Mouse (Mus musculus) midbrain, embryonic 16.5 days (tissue): ENCODE measurements around the gene Prss36. TPM values are rescaled to one million over a fixed set of nuclear protein-coding genes. Genes with fewer than 3 reads are reported as not detected.

ENCODE experiments used
- ATAC-seq: fragments of 200-750 bp; cut with Nextera tagmentation; 2 replicates; pipeline ENCODE4 v1.8.0; 2017; ENCODE audit warnings: moderate TSS enrichment
- H3K27ac ChIP-seq: fragments of 300-500 bp; sonication (generic); 2 replicates; pipeline ENCODE4 v1.5.1; 2014; ENCODE audit warnings: mild to moderate bottlenecking, low read length, mixed read lengths
- H3K27me3 ChIP-seq: fragments of 300-500 bp; sonication (generic); 2 replicates; pipeline ENCODE4 v1.6.1; 2014; ENCODE audit warnings: low read depth, low read length, mixed read lengths; ENCODE audit not compliant: control insufficient read depth, insufficient read depth
- H3K36me3 ChIP-seq: fragments of 300-500 bp; sonication (generic); 2 replicates; pipeline ENCODE4 v1.6.1; 2014; ENCODE audit warnings: mild to moderate bottlenecking, low read length, moderate library complexity, mixed read lengths; ENCODE audit not compliant: control insufficient read depth, insufficient read depth
- H3K4me1 ChIP-seq: fragments of 300-500 bp; sonication (generic); 2 replicates; pipeline ENCODE4 v1.6.1; 2014; ENCODE audit warnings: mild to moderate bottlenecking, low read length, mixed read lengths; ENCODE audit not compliant: control insufficient read depth, insufficient read depth
- H3K4me2 ChIP-seq: fragments of 300-500 bp; sonication (generic); 2 replicates; pipeline ENCODE4 v1.6.1; 2014; ENCODE audit warnings: mild to moderate bottlenecking, low read length, mixed read lengths
- H3K4me3 ChIP-seq: fragments of 300-500 bp; sonication (generic); 2 replicates; pipeline ENCODE4 v1.5.1; 2014; ENCODE audit warnings: low read depth, mild to moderate bottlenecking, low read length, moderate library complexity, mixed read lengths
- H3K9ac ChIP-seq: fragments of 300-500 bp; sonication (generic); 2 replicates; pipeline ENCODE4 v1.6.1; 2014; ENCODE audit warnings: low read depth, low read length, mixed read lengths
- H3K9me3 ChIP-seq: fragments of 300-500 bp; sonication (generic); replicated peaks from 2 replicates; pipeline ENCODE4 v1.6.1; 2014; ENCODE audit warnings: mild to moderate bottlenecking, low read length, mixed read lengths; ENCODE audit not compliant: control insufficient read depth, poor library complexity, severe bottlenecking
- WGBS: fragments of 180-500 bp; shearing (Covaris S2); extraction: QIAGEN DNeasy Blood & Tissue Kit; methylation state at CpG from one replicate; pipeline ENCODE4 v1.1.7; 2014; 5-methylcytosine and 5-hydroxymethylcytosine counted together
- polyA plus RNA-seq: library from polyadenylated mRNA; unstranded; fragments of >200 nt; fragmentation: Nextera tagmentation; extraction: Ambion mirVana; gene quantifications from 2 replicates; pipeline ENCODE4 v1.2.1, GENCODE M21; 2015

Gene Prss36
- polyA plus RNA-seq, 1 experiment from 2014 or later = 13.4 TPM

DNA sequence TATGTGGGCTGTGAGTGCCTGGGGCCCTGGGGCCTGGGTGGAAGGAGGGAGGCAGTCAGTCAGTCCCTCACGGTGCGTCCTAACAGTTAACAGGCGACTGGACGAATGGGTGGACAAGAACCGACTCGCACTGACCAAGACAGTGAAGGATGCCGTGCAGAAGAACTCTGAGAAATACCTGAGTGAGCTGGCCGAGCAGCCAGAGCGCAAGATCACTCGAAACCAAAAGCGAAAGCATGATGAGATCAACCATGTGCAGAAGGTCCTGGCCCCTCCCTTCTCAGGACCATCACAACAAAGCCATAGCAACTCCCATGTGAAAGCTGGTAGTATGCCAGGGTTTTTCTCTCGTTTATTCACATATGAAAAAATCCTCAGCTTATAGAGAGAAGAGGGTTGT lies 31.2 kb downstream of the Prss36 start:
- Histone ChIP-seq H3K27me3 (no peaks in the 10 kb centered on the region), H3K4me2 (no peak overlapping the region), H3K9me3 (no peaks in the 10 kb centered on the region), H3K27ac (no peak overlapping the region), H3K4me1 (peaks cover 10% of the 10 kb centered on the region), H3K9ac (no peak overlapping the region), H3K36me3 (peaks cover 11% of the 10 kb centered on the region), H3K4me3 (no peak overlapping the region)
- no peak for ATAC-seq
- 95% methylated on average over 12 of the region's 12 CpGs for WGBS

DNA sequence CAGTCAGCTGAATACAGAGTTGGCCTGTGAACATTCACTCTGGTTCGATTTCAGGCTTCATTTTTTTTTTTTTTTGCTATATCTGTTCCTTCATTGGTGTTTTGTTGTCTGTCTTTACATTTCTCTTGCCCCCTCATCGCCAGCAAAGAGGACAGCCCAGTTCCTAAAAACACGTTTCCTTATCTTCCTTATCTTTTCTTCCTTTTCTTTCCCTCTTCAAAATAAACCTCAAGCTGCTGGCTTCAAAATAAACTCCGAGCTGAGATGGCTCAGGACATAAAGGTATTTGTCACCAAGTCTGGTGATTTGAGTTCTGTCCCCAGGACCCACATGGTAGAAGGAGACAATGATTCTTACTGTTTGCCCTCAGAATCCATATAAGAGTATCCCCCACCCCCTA lies 33.6 kb downstream of the Prss36 start:
- peaks cover 10% of the 10 kb centered on the region for H3K4me1 ChIP-seq
- H3K27me3 ChIP-seq = no peaks in the 10 kb centered on the region
- no peaks in the 10 kb centered on the region for H3K9me3 ChIP-seq
- no peak overlapping the region; the same call in 1 of the 2 replicates for H3K27ac ChIP-seq
- 32% methylated on average over 4 of the region's 4 CpGs for WGBS
- peak overlapping the region; percentile 97 for H3K4me3 ChIP-seq
- peak overlapping the region; percentile 84 for H3K9ac ChIP-seq
- H3K4me2 ChIP-seq = peak overlapping the region; percentile 74
- H3K36me3 ChIP-seq = peaks cover 15% of the 10 kb centered on the region
- ATAC-seq = no peak

DNA sequence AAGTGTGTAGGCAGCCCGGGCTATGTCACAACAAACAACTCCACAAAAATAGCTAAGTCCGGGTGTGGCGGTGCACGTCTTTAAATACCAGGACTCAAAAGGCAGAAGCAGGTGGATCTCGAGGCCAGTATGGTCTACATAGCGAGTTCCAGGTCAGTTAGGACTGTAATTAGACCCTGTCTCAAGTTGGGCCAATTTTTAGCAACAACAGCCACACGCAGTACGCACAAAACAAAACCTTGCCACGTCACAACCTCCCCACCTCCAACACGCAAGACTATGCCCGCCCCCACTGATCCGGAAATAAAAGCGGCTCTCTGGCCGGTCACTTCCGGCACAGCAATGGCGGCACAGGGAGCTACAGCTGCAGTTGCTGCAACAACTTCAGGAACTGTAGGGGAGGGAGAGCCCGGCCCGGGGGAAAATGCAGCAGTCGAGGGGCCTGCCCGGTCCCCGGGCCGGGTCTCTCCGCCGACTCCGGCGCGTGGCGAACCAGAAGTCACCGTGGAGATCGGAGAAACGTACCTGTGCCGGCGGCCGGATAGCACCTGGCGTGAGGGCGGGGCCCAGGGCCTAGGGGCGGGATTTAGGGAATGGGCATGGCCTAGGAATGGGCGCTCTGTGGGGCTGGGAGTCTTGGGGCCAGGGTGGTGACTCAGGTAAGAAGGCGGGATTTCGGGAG lies 34.2 kb downstream of the Prss36 start, which contains the start of gene Kat8:
Gene Kat8, plus strand, starts transcription at position 327 of the 682 bp plus-strand sequence.
- no peaks in the 10 kb centered on the region for H3K27me3 ChIP-seq
- H3K4me2 ChIP-seq = peak within 1 kb of the TSS; percentile 74
- peaks cover 16% of the 10 kb centered on the region for H3K36me3 ChIP-seq
- H3K9me3 ChIP-seq = no peaks in the 10 kb centered on the region
- peak within 1 kb of the TSS; percentile 97 for H3K4me3 ChIP-seq
- peak within 1 kb of the TSS; percentile 84 for H3K9ac ChIP-seq
- peaks cover 10% of the 10 kb centered on the region for H3K4me1 ChIP-seq
- 1% methylated on average over 40 of the region's 40 CpGs for WGBS
- H3K27ac ChIP-seq = peak within 1 kb of the TSS; percentile 83
- peak; percentile 97 for ATAC-seq

DNA sequence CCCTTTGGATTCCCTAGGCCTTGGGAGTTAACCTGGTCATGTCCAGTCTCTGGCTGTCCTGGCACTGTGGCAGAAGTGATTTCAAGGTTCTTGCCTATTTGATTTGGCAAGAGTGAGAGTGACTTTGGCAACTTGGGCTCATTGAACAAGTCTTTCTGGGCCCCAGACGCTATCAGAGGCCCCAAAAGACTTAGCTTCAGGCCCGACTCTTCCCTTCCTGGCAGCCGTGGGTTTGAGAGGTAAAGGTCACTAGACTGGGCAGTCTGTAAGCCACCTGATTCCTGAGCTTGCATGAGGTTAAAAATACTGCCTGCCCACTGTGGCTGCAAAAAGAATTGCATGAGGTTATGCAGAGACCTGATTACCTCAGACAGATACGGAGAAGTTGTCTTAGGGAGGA lies 37.9 kb downstream of the Prss36 start:
- H3K4me3 ChIP-seq = no peak overlapping the region
- ATAC-seq = no peak
- no peak overlapping the region for H3K4me2 ChIP-seq
- H3K27ac ChIP-seq = no peak overlapping the region
- H3K36me3 ChIP-seq = peaks cover 13% of the 10 kb centered on the region
- no peaks in the 10 kb centered on the region for H3K9me3 ChIP-seq
- WGBS = 92% methylated on average over 4 of the region's 4 CpGs
- peaks cover 17% of the 10 kb centered on the region for H3K4me1 ChIP-seq
- H3K27me3 ChIP-seq = no peaks in the 10 kb centered on the region
- H3K9ac ChIP-seq = no peak overlapping the region

DNA sequence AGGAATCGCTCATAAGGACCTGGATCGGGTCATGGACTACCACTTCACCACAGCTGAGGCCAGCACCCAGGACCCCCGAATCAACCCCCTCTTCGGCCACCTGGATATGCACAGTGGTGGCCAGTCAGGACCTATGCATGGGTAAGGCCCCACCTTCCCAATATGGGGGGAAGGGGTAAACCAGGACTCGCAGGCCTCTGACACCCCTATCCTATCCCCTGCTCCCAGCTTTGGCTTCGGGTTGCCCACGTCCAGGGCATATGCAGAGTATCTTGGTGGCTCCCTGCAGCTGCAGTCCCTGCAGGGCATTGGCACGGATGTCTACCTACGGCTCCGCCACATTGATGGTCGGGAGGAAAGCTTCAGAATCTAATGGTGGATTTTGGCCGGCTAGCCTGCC lies 38.6 kb downstream of the Prss36 start:
- no peak overlapping the region for H3K27ac ChIP-seq
- no peaks in the 10 kb centered on the region for H3K9me3 ChIP-seq
- WGBS = 93% methylated on average over 12 of the region's 12 CpGs
- H3K36me3 ChIP-seq = peaks cover 13% of the 10 kb centered on the region
- H3K27me3 ChIP-seq = no peaks in the 10 kb centered on the region
- no peak overlapping the region for H3K4me3 ChIP-seq
- H3K9ac ChIP-seq = no peak overlapping the region
- peaks cover 11% of the 10 kb centered on the region for H3K4me1 ChIP-seq
- ATAC-seq = no peak
- no peak overlapping the region for H3K4me2 ChIP-seq

DNA sequence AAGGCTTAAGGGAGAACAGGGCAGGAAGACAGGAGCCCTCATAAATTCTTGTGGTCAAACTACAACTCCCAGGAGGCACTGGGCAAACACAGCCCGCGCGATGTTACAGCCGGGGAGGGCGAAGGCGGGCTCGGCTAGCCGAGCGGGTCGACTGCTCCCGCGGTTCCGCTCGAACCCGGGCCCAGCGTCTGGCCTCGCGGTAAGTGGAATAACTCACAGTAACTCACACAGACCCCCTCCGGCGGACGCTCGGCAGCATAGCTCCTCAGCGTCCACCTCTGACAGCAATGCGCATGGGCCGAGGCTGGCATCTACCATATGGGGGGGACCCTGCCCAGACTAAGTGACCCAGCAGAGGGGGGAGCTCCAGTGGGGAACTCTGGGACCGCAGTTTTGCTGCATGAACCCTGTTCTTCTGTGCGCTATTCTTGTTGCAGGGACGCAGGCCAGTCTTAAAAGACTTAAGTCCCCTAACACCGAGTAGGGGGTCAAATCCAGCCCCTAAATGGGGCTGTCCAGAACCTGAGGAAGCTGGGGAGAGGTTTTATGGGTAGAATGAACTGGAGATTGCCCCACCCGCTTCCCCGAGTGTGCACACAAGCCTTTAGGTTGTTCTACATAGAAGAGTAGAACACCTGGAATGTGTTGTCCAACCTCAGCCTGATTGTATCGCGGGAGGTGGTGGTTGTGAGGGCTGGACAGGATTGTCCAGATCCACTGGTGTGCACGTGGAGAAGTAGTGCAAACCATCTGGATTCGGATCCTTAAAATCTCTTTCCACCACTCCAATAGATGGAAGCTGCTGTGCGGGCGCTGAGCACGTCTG lies 42.3 kb downstream of the Prss36 start, which contains the start of gene Bckdk:
Gene Bckdk, plus strand, starts transcription at position 112 of the 826 bp plus-strand sequence.
- peaks cover 7% of the 10 kb centered on the region for H3K4me1 ChIP-seq
- no peaks in the 10 kb centered on the region for H3K9me3 ChIP-seq
- no peaks in the 10 kb centered on the region for H3K27me3 ChIP-seq
- H3K9ac ChIP-seq = peak within 1 kb of the TSS; percentile 72
- H3K27ac ChIP-seq = peak within 1 kb of the TSS; percentile 91
- H3K36me3 ChIP-seq = peaks cover 13% of the 10 kb centered on the region
- ATAC-seq = peak; percentile 94
- 6% methylated on average over 38 of the region's 38 CpGs for WGBS
- H3K4me3 ChIP-seq = peak within 1 kb of the TSS; percentile 62
- H3K4me2 ChIP-seq = peak within 1 kb of the TSS; percentile 80

DNA sequence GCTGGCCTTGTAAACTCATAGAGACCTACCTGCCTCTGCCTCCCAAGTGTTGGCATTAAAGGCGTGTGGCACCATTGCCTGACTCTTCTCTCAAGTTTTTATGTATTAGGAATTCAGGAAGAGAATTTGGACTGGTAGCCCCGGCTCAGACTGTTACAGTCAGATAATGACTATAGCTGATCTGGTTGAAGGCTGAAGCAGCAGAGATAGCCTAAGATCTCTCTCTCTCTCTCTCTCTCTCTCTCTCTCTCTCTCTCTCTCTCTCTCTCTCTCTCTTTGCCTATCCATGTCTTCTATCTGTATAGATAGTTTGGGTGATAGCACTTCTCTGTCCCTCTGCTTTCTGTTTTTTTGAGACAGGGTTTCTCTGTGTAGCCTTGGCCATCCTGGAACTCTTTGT lies 44.8 kb downstream of the Prss36 start:
- WGBS = 78% methylated on average over 2 of the region's 2 CpGs
- Histone ChIP-seq H3K36me3 (peaks cover 1% of the 10 kb centered on the region), H3K4me1 (peaks cover 7% of the 10 kb centered on the region), H3K4me3 (no peak overlapping the region), H3K9me3 (no peaks in the 10 kb centered on the region), H3K27me3 (no peaks in the 10 kb centered on the region), H3K9ac (no peak overlapping the region), H3K27ac (no peak overlapping the region), H3K4me2 (no peak overlapping the region)
- ATAC-seq = no peak

DNA sequence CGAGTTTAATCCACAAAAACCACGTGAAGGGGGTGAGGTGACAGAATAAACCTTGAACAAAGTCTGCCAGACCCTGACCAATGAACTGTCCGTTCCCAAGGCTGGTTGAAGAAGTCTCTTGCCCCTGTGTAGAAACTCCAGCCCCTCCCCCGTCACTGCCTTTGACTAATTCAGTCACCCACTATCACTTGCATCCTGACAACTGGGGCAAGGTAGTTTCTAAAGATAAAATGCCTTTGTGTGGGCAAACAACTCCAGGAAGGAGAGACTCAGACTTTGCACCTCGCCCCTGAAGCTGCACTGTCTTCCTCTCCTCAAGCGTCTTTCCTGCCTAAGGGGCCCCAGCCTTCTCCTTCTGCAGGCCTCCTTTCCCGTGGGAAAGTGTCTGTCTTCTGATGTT lies 46.5 kb downstream of the Prss36 start:
- no peaks in the 10 kb centered on the region for H3K27me3 ChIP-seq
- H3K9ac ChIP-seq = no peak overlapping the region
- H3K27ac ChIP-seq = no peak overlapping the region
- no peak overlapping the region for H3K4me3 ChIP-seq
- no peak overlapping the region for H3K4me2 ChIP-seq
- ATAC-seq = no peak
- 51% methylated on average over 7 of the region's 7 CpGs for WGBS
- no peaks in the 10 kb centered on the region for H3K36me3 ChIP-seq
- peaks cover 7% of the 10 kb centered on the region for H3K4me1 ChIP-seq
- H3K9me3 ChIP-seq = no peaks in the 10 kb centered on the region
